Mouse (Mus musculus) heart, adult 8-10 months (tissue): Measurements from ENCODE around the gene Ppm1e. TPM values are rescaled to one million over a fixed set of nuclear protein-coding genes. Genes with fewer than 3 reads are reported as not detected.
"Not testable (repeated sequence)": the region's sequence is repeated elsewhere in the genome, so short reads cannot be mapped to it uniquely, and the experiment has no call there.

ENCODE experiments used
- DNase-seq: peaks from one replicate; pipeline ENCODE4 v3.0.0; 2022; ENCODE audit warnings: low spot score
- total RNA-seq, 4 experiments: library from RNA; stranded (reverse); gene quantifications; 2 replicates each; pipeline ENCODE4 v1.2.4; 2022

The Ppm1e gene
- total RNA-seq, 4 experiments from 2014 or later, result 3.7 to 7.1 (median 5.3) TPM

GRCm38 (mm10) chr11:87309329-87310074 is 49.3 kb downstream of the Ppm1e start:
- no peak for DNase-seq

GRCm38 (mm10) chr11:87299066-87299465 is 59.8 kb downstream of the Ppm1e start:
- no peak for DNase-seq

- DNase-seq, result no peak
Observed at GRCm38 (mm10) chr11:87296467-87296866, 62.4 kb downstream of the Ppm1e start.

- no peak for DNase-seq
Observed at GRCm38 (mm10) chr11:87295636-87296035, 63.2 kb downstream of the Ppm1e start.

- DNase-seq, result no peak
Observed at GRCm38 (mm10) chr11:87289313-87289712, 69.5 kb downstream of the Ppm1e start.

- no peak for DNase-seq
Observed at GRCm38 (mm10) chr11:87286194-87286593, 72.6 kb downstream of the Ppm1e start.

GRCm38 (mm10) chr11:87281907-87282475 is 76.8 kb downstream of the Ppm1e start:
- DNase-seq, result no peak

- DNase-seq, result no peak
Observed at GRCm38 (mm10) chr11:87279461-87279860, 79.4 kb downstream of the Ppm1e start.

GRCm38 (mm10) chr11:87278807-87279206 is 80.0 kb downstream of the Ppm1e start:
- DNase-seq, result no peak

GRCm38 (mm10) chr11:87276240-87276985 is 82.4 kb downstream of the Ppm1e start:
- no peak for DNase-seq

- DNase-seq, result no peak
Observed at GRCm38 (mm10) chr11:87275420-87276048, 83.3 kb downstream of the Ppm1e start.

- DNase-seq, result no peak
Observed at GRCm38 (mm10) chr11:87272725-87273124, 86.1 kb downstream of the Ppm1e start.

- DNase-seq, result no peak
Observed at GRCm38 (mm10) chr11:87271479-87271878, 87.3 kb downstream of the Ppm1e start.

GRCm38 (mm10) chr11:87270958-87271357 is 87.9 kb downstream of the Ppm1e start:
- no peak for DNase-seq

- DNase-seq, result no peak
Observed at GRCm38 (mm10) chr11:87270446-87270845, 88.4 kb downstream of the Ppm1e start.

- DNase-seq, result no peak
Observed at GRCm38 (mm10) chr11:87268803-87269202, 90.0 kb downstream of the Ppm1e start.

- no peak for DNase-seq
Observed at GRCm38 (mm10) chr11:87266246-87266645, 92.6 kb downstream of the Ppm1e start.

GRCm38 (mm10) chr11:87263946-87264345 is 94.9 kb downstream of the Ppm1e start:
- DNase-seq, result no peak

- not testable (repeated sequence) for DNase-seq
Observed at GRCm38 (mm10) chr11:87261705-87262104, 97.1 kb downstream of the Ppm1e start.

GRCm38 (mm10) chr11:87259792-87260191 is 99.0 kb downstream of the Ppm1e start:
- no peak for DNase-seq

GRCm38 (mm10) chr11:87257282-87257681 is 101.5 kb downstream of the Ppm1e start:
- DNase-seq, result no peak

- no peak for DNase-seq
Observed at GRCm38 (mm10) chr11:87254149-87254548, 104.7 kb downstream of the Ppm1e start.
